Mouse (Mus musculus) left cerebral cortex, postnatal 36 days (tissue): ENCODE results near the gene Cmya5. TPM values are rescaled to one million over a fixed set of nuclear protein-coding genes. Genes with fewer than 3 reads are reported as not detected.

Experiments used
- DNase-seq, 2 experiments: peaks; one replicate each; pipeline ENCODE4 v3.0.0; 2021 to 2022; ENCODE audit warnings: low spot score in 2 of 2, mixed read lengths in 1 of 2
- intact Hi-C: fragments of 180-260 bp; cut with DNase I; formaldehyde crosslinking; loops from one replicate; pipeline ENCODE4 v1.15.1; 2025
- total RNA-seq, 2 experiments: library from RNA; stranded (reverse); gene quantifications; 2 replicates each; pipeline ENCODE4 v1.2.3; 2021

Gene Cmya5
- total RNA-seq, 2 experiments from 2014 or later: 5.1 to 5.4 TPM

DNA sequence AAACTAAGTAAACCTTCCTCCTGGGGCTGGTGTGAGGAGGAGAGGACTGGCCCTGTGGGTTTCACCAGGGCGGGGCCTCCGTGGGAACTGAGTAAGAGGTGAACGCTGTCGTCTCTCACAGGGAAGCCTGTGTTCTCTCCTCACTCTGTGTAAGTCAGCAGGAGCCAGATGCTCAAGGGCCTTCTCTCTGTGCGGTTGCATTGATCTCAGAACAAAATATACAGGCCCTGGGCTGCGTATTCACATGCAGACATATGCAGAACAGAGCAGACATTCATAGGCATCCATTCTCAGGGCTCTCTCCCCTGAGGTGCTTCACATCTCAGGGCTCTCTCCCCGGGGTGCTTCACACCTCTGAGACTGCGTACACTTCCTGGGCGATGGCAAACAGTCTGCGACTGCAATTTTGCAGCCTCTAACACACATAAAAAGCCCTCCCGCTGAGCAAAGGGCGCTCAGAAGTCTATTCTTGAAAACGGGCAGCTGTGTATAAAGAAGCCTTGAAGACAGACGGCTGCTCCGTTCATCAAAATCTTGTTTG lies 71.6 kb downstream of the Cmya5 start:
- intact Hi-C loops: loop anchor here (10.0 kb wide), 1 partner anchor 72 kb away; the partner anchor contains the start of gene Cmya5
- DNase-seq: no peak

DNA sequence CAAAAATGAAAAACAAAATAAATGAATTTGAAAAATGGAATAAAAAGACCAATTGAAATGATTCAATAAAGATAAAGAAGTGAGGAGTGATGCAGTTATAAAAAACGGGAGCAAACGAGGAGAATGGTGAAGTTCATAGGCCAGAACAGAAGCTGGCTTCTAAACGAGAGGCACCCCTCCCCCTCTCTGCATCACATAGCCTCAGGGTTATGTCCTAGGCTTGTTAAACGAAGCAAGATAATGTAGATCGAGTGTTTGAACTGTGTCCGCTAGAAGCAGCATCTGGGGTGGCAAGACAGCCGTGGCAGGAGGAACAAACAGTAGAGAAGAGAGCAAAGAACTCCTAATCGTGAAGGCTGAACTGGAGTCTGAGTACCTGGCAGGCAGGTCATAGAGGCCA lies 74.1 kb downstream of the Cmya5 start:
- intact Hi-C loops: loop anchor here (10.0 kb wide), 1 partner anchor 74 kb away; the partner anchor contains the start of gene Cmya5
- DNase-seq: no peak

DNA sequence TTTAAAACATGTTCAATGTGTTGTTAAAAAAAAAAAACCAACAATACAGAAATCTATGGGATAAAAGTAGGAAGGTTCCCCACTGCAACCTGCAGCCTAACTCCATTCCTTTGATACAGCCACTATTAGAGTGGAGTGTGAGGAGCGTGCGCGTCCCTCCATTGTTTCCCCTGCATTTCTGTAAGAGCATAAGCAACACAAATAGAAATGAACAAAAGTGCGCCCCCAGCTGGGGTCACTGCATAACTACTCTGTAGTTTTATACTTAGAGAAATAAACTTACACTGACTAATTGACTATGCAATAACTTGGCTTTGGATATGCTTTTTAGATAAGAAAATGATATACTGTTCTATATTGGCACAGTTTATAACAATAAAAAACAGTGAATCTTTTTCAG lies 75.0 kb downstream of the Cmya5 start:
- intact Hi-C loops: no loop called here

DNA sequence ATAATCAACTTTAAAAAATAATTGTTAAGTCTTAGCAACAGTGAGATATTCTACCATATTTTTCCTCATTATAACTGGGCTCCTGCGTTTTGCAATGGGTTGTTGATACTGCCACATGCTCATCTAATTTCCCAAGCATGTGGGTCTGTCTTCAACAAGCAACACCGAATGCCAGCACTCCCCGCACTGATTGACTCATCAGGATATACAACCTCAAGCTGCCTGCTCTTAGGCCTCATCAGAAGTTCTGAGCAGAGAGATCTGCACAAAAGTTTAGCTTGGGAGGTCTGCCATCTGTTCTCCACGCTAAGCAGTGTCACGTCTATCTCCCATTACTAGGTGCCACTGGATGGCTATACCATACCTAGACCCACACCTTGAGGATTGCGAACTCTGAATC lies 76.2 kb downstream of the Cmya5 start:
- intact Hi-C loops: no loop called here

More for the DNA sequence above, 75.0 kb downstream of the Cmya5 start:
- DNase-seq: no peak

DNA sequence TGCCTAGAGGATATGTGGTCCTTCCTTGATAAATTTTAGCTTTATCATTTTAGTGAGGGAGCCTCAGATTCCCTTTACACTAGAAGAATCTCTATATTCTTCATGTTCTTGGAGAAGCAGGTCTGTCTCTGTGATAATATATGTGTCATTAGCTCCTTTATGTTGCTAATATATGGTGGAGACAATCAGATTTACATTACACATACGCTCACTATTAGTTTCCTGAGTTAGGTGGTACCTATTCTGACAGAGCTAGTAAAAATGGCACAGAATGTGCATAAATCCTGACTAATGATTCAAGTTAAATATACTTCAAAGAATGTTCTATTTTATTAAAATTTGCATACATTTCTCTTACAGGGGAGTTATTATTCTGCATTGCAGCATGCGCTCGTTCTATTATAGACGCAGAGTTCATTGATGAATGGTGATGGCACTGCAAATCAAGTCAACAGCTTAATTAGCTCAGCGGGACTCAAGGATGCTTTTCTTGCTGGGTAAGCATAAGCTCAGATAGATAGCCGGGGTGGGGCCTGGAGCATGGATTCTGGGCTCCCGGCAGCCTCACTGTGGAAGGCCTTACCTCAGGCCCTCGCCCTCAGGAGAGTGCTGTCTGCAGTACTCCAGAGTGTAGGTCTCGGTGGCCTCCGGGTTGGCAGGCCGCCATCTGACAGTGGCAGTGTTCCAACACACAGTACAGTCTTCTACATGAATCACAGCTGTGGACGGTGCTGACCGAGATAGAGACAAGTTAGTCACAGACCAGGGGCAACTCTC lies 81.5 kb downstream of the Cmya5 start:
- intact Hi-C loops: no loop called here
- peak; percentile 35 to 42 for DNase-seq

More for the DNA sequence above, 76.2 kb downstream of the Cmya5 start:
- DNase-seq: no peak

DNA sequence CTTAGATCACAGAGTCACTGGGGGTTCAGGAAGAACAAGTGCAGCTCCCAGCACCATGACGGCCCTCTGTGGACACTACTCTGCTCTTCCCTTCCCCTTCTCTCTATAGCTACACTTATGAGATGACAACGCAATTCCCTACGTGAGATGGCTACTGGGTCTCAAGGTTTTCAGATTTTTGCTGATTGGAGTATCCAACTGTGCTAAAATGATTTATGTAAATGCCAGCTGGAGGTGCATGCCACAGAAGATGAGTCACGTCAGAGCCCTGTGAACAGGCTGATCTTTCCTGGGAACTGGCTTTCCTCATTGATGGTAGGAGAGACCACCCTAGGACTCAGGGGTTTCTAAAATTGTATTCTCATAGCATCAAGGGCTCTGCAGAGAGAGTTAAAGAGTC lies 83.2 kb downstream of the Cmya5 start:
- intact Hi-C loops: no loop called here
- DNase-seq: no peak

DNA sequence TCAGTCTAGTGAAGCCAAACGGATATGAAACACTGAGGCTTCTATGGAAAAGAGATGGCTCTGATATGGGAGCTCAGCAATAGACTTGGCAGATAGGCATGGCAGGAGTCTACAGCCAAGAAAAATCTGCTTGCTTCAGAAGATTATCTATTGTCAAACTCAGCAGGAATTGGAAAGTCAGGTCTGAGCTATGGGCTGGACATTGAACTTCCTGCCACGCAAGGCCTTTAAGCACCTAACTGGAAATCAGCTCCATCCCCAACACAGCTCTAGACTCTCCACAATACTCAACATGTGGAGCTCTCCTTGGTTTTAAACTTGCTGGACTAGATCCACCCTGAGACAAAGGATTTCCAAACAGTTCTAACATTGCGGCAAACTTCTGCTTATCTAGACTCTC lies 84.1 kb downstream of the Cmya5 start:
- no peak for DNase-seq
- intact Hi-C loops: no loop called here

DNA sequence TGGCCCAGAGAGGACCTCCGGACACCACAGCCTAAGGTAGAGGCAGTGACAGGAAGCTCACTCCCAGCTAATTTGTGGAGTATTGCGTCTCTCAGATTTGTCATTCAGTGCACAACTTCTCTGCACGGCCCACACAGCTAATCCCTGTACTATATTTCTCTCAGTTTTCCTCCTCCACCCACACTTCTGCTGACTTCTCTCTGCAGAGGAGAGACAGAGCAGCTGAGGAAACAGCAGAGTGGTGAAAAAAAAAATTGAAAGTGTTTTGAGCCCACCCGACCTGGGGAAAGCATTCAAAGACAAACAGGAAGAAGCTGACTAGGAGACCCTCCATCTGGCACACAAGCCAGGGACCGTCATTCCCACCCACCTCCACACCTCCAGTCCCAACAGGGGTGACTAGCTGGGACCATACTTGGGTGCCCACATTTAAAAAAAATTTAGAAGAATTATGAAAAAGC lies 85.9 kb downstream of the Cmya5 start:
- peak; percentile 59 to 69 for DNase-seq

DNA sequence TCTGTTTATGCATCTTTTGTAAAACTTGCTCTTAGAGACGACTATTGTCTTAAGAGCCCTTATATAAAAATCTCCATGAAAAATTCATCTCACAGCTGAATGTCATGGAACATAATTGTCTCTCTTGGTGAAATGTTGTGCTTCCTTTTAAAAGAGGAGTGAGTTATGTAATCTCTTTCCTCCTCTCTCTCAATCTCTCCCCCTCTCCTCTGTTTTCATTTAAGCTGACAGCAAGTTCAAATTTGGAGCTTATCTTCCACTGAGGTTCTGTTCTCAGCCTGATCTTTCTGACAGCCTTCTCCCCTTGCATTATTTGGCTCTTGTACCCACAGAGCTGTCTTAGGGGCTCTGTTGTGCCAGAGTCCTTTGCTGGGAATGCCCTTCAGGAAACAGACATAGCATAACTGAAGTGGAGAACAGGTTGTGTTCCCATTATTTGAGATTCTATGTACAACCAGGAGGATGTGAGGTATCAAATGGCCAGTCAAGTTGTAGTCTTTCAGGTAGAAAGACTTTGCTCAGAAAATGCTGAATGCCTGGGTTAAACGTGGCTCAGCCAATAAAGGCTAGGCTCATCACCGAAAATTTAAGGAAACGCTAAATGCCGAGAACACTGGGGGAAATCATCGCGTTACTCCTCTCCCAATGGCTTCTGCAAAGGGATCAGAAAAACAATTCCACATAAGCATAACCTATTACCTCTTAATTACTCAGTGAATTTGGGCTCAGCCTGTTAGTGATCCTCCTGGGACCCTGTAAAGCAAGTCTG lies 86.8 kb downstream of the Cmya5 start:
- no peak for DNase-seq
- intact Hi-C loops: loop anchor here (1.0 to 2.0 kb wide), 2 partner anchors 57 to 246 kb away; no protein-coding TSS in a partner anchor

More for the DNA sequence above, 85.9 kb downstream of the Cmya5 start:
- intact Hi-C loops: loop anchor here (1.0 to 2.0 kb wide), 2 partner anchors 58 to 245 kb away; no protein-coding TSS in a partner anchor

DNA sequence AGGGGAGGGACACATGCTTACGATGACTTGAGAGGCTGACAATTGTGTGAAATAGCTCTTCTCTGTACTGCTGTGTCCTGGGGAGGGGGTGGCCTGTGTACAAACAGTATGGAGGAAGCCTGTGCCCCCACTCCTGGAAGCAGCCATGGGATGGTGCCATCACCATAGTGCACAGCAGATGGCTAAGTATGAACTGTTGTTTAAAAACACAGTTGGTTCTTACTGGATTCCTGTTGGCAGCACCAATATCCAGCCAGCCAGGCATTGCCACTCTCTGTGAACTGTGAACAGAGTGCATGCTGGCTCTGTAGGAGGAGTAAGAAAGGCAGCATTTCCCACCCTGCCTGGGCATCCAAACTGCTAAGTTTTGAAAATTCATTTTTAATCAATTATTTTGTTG lies 88.4 kb downstream of the Cmya5 start:
- intact Hi-C loops: no loop called here
- no peak for DNase-seq

DNA sequence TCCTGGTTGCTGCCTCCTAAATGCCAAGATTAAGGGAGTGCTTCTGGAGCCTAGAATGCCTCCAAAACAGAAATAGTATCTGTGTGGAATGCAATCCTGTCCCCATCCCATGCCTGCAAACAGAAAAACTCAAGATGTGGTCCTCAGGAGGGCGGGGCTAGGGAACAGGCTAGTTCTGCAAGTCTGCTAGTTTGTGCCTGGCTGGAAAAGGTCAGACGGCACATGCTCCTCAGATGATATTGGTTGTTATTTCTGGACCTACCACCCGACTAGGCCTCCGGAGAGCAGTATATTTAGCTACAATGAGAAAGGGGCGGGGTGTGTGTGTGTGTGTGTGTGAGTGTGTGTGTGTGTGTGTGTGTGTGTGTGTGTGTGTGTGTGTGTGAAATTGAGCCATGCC lies 93.0 kb downstream of the Cmya5 start:
- intact Hi-C loops: no loop called here
- no peak for DNase-seq

DNA sequence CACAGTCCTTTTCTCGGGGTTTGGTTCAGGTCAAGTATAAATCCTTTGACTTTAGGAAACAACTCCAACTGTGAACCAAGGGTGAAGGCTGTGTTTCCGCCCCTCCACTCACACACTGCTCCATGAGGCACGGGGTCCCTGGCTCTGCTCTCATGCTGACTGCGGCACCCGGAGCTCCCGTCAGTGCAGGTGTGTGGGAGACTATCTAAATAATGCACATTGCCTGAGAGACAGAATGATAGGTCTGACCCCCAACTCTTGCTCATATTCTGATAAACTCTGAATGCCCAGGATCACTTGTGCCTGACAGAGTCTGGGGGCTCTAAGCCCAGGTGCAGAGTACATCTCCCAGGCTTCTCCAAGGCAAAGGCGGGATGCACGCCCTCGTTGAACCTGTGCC lies 103.5 kb downstream of the Cmya5 start:
- DNase-seq: no peak
- intact Hi-C loops: no loop called here

DNA sequence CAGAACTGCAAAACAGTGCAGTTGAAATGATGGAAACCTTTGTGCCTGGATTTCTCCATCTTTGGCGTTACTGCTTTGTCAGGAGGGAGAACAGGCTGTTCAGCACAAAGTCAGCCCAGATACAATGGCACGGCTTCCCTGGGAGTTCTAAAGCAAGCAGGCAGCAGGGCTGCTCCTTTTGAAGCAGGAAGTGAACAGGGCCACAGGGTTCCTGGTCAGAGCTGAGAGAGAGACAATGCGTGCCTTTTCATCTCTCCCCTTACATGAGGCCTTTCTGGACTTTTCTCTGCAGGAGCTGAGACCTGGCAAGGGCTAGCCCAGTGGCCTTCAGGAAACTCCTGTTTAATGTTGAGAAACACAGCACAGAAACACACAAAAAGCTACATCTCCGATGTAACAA lies 108.3 kb downstream of the Cmya5 start:
- intact Hi-C loops: no loop called here
- no peak for DNase-seq

DNA sequence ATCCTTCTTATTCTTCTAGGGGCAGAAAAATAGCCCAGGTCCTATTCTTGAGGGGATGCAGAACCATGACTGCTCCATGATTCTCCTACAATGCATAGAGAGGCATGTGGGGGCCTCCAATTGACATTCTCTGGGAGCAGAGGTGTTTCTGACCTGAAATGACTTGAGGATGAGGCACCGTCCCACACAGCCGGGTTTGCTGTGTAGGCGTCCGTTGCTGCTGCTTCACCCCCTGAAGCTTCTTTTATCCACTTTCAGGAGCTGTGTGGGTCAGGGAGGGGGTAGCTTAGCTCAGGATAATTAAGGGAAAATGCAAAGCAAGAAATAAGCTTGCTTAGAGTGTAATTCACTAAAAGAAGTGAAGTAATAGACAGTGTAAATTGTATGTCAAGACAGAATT lies 115.2 kb downstream of the Cmya5 start:
- DNase-seq: no peak
- intact Hi-C loops: no loop called here

DNA sequence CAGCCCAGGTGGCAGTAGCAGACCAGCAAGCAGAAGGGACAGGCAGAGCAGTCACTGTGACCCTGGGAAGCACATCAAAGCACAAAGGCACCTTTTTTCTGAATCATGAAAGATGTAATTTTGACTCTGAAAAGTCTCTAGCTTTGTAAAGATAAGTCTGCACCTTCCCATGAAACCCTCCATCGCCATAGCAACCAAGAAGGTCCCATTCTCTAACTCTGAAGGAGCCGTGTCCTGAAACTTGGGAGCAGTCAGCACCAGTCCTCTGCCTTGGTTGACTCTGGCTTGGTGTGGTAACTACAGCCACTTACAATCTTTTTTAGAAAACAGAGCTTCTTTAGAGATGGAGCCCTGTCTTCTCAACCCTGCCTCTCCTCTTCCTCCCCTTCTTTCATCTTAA lies 119.7 kb downstream of the Cmya5 start:
- DNase-seq: no peak
- intact Hi-C loops: no loop called here

DNA sequence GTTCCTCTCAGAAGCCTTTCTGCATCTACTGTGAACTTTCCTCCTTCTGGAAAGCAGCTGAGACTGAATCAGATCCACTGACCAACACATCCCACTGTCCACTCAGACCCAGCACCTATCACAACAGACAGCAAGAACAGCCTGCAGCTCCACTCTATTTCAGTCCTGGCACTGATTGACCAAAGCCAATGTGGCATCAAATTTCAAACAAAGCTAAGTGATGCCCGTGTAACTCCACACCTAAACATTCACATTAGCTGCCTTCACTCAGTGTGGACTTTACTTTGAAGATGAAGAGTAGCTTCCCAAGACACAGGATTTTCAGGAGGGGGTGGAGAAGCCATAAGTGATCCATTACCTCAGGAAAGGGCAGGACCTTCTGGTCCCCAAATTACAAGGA lies 122.4 kb downstream of the Cmya5 start:
- no peak for DNase-seq
- intact Hi-C loops: no loop called here

DNA sequence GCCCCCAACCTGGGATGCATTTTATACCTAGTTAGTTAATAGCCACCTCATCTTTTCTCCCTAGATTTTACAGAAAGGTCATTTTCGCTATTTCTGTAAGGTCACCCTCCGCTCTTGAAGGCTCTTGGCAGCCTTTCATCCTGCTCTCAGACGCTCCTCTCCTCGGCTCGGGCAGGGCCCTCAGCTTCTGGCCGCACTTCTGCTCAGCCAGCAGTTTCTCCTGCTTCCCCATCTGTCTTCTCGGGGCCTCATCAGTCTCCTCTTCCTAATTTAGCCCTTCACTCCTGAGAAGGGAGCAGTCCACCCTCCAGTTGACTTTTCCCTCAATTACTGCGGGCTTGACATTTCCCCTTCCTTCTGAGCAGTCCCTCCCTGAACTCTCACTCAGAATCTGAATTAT lies 131.6 kb downstream of the Cmya5 start:
- DNase-seq: no peak
- intact Hi-C loops: no loop called here

DNA sequence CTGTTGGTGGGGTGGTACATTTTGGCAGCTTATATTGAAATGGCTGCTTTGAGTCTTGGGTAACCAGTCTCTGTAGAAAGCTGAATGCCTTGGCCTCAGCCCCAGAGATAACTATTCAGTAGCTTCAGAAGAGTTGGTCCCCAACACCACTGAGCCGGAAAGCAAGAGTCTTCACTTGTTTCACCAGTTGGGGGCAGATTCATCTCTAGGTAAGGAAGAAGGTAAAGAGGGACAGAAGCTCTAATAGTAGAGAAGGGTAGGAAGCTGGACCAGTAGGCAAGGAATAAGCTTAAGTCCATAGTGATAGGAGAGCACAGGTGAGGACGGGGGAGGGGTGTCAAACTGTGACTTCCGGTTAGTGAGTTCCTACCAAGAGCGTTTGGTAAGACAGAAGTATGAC lies 133.2 kb downstream of the Cmya5 start:
- intact Hi-C loops: no loop called here

DNA sequence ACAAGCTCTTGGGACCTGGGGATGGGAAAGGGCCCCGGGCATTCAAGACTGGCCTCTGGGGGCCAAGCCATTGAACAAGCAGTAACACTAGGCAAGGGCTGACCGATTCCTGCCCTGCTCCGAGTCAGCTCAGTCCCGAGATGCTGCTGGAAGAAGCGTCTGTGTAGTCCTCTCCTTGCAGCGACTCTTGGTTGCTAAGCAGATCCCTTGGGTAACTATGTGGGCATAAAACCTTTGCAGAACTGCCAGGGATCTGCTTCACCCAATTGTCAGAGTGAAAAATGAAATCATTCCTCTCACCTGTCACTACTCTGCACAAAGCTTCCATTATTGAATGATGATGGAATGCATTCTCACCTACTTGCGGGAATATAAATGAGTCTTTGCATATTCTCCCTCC lies 134.0 kb downstream of the Cmya5 start:
- DNase-seq: peak; percentile 63
- intact Hi-C loops: no loop called here

More for the DNA sequence above, 133.2 kb downstream of the Cmya5 start:
- DNase-seq: no peak

DNA sequence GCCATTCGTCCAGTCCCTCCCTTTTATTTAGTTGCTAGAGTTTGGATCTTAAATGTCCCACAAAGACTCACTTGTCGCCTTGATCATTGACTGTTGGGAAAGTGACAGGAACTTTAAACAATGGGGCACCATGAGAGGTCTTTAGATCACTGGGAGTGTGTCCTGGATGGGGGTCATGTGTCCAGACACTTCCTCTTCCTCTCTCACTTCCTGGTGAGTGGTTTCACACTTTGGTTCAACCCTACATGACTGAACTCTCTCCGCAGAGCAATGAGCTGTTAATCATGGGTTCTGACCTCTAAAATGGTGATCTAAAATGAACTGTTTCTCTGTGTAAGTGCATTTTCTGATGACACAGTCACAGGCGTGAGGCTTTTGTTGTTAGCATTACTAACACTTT lies 137.4 kb downstream of the Cmya5 start:
- no peak for DNase-seq
- intact Hi-C loops: no loop called here
